Mouse (Mus musculus): ENCODE measurements around the gene S1pr5.

Gene S1pr5

DNA sequence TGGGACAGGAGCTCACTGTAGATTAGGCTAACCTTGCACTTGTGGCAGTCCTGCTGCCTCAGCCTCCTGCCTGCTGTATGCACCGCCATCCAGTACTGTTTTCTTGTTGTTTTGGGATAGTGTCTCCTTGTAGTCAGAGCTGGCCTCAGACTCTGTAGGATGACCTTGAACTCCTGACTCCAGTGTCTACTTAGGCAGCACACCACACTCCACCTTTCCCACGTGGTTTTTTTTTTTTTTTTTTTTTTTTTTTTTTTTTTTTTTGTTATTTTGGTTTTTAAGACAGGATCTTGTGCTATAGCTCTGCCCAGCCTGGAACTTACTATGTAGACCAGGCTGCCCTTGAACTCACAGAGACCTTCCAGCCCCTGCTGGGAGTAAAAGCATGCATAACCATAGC lies 39.6 kb downstream of the S1pr5 start:
- no peak for DNase-seq (ENCODE audit: low read depth, low spot score)

GRCm38 (mm10) chr9:21206848-21207247 lies 41.4 kb downstream of the S1pr5 start:
- no peak for DNase-seq (ENCODE audit: low read depth, low spot score)

- DNase-seq (ENCODE audit: low read depth, low spot score), result peak; percentile 86
These were observed 43.5 kb downstream of the S1pr5 start for GRCm38 (mm10) chr9:21204528-21205272.

DNA sequence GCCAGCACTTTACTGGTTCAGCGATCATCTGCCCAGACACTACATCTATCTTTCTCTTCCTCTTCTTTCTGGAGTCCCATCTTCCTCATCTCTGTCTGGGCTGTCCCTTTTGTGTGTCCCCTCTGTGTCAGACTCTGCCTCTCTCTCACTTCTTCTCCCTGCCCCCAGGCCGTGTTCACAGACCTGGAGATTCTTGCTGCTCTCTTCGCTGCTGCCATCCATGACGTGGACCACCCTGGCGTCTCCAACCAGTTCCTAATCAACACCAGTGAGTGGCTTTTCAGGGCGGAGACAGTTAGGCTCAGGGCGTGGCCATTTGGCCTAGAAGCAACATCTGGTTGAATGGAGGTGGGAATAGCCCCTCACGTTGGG lies 44.1 kb downstream of the S1pr5 start:
- peak; percentile 83 for DNase-seq (ENCODE audit: low read depth, low spot score)

DNA sequence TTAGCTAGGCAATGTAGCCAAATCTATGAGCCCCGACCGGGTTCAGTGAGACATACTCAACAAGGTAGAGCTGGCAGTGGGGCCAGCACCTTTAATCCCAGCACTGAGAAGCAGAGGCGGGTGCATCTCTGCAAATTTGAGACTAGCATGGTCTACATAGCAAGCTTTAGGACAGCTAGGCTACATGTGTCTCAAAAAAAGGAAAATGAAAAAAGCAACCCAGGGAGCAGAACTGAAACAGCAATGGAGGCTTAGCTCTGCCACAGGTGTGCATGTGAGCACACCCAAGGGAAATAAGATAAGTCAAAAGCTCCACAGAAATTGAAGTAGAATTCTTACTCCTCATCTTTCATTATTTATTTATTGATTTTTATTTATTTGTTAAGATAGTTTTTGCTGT lies 49.3 kb downstream of the S1pr5 start:
- no peak for DNase-seq (ENCODE audit: low read depth, low spot score)

- no peak for DNase-seq (ENCODE audit: low read depth, low spot score)
These were observed 50.3 kb downstream of the S1pr5 start for GRCm38 (mm10) chr9:21197981-21198380.

DNA sequence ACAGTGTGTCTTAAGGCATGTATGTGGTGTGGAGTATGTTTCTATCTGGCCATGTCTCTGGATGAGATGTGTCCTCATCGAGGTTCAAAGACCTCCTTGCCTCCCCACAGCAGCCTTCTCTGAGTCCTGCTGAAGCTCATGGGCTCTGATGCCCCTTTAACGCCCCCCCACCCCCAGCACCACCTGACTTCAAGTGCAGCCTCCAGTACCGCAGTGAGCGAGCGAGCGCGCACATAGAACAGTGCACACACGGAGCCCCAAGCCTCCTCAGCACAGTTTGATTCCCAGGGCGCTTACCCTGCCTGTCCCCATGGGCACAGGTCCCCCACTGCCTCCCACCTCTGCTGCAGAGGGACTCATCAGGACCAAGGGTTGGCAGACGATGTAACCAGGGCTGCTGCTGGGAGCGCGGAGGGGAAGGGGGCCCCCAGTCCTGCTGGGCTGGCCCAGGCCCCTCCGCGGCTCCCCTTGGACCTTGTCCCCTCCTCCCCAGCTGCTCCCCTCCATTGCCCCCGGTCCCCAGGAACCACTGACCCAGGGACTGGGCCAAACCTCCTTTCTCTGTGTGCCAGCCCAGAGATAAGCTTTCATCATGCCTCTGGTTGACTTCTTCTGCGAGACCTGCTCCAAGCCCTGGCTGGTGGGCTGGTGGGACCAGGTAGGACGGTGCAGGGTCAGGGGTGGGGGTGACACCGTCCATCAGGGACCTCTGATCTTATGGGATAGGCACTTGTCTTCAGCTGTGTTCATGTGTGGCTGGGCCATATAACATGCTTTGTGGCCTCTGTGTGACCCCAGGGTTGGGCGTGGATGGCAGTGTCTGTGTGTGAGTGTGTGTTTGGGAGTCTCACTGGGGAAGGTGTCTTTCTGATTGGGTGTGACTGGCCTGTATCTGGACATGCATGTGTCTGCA lies 51.5 kb downstream of the S1pr5 start:
- no peak for DNase-seq (ENCODE audit: low read depth, low spot score)

DNA sequence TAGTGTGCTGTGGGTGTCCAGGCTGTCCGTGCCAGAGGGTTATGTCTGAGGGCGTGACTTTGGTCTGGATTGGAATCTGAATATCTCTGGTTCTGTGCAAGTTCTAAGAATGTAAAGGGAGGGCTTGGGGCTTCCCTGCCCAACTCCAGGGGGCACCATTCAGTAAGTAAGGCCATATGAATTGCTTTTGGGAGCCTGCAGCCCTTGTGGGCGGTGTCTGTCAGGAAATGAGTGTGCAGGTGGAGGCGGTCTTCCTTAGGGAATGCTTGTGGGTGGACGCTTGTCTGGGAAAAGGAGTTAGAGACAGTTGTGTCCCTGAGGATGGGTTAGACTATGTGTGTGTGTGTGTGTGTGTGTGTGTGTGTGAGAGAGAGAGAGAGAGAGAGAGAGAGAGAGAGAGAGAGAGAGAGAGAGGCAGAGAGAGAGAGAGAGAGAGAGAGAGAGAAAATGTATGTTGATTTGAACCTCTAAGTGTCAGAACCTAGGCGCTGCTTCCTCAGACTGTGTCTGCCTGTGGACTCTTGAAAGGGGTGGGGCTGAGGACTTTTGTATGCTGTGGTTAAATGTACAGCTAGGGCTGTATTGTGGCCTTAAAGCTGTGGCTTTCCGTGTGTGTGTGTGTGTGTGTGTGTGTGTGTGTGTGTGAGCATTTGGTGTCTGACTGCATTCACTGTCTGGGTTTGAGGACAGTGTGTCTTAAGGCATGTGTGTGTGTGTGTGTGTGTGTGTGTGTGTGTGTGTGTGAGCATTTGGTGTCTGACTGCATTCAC lies 52.3 kb downstream of the S1pr5 start:
- peak; percentile 67 for DNase-seq (ENCODE audit: low read depth, low spot score)

GRCm38 (mm10) chr9:21194787-21195493 lies 53.3 kb downstream of the S1pr5 start:
- DNase-seq (ENCODE audit: low read depth, low spot score), result no peak

GRCm38 (mm10) chr9:21193786-21194185 lies 54.5 kb downstream of the S1pr5 start:
- DNase-seq (ENCODE audit: low read depth, low spot score), result no peak

Data from ZHBTc4 (cell line).